Mouse (Mus musculus) stomach, embryonic 16.5 days (tissue): Measurements from ENCODE around the gene Zfp609. TPM values are rescaled to one million over a fixed set of nuclear protein-coding genes. Genes with fewer than 3 reads are reported as not detected.

Experiments used
- ATAC-seq: fragments of 200-750 bp; cut with Nextera tagmentation; 2 replicates; pipeline ENCODE4 v1.8.0; 2017; ENCODE audit warnings: moderate number of reproducible peaks, moderate TSS enrichment; ENCODE audit not compliant: insufficient read depth, low FRiP score
- H3K27ac ChIP-seq: fragments of 300-500 bp; sonication (generic); 2 replicates; pipeline ENCODE4 v1.5.1; 2014; ENCODE audit warnings: low read length
- H3K27me3 ChIP-seq: fragments of 300-500 bp; sonication (generic); 2 replicates; pipeline ENCODE4 v1.6.1; 2014; ENCODE audit warnings: low read length, control low read depth, mixed read lengths; ENCODE audit not compliant: control insufficient read depth, insufficient read depth
- H3K36me3 ChIP-seq: fragments of 300-500 bp; sonication (generic); 2 replicates; pipeline ENCODE4 v1.6.1; 2014; ENCODE audit warnings: low read length; ENCODE audit not compliant: control insufficient read depth, insufficient read depth
- H3K4me1 ChIP-seq: fragments of 300-500 bp; sonication (generic); 2 replicates; pipeline ENCODE4 v1.6.1; 2014; ENCODE audit warnings: low read length, control low read depth, mixed read lengths; ENCODE audit not compliant: control insufficient read depth, insufficient read depth
- H3K4me2 ChIP-seq: fragments of 300-500 bp; sonication (generic); 2 replicates; pipeline ENCODE4 v1.6.1; 2014; ENCODE audit warnings: low read depth, low read length, mixed read lengths
- H3K4me3 ChIP-seq: fragments of 300-500 bp; sonication (generic); replicated peaks from 2 replicates; pipeline ENCODE4 v1.5.1; 2014; ENCODE audit warnings: mild to moderate bottlenecking, low read length
- H3K9ac ChIP-seq: fragments of 300-500 bp; sonication (generic); 2 replicates; pipeline ENCODE4 v1.6.1; 2014; ENCODE audit warnings: low read length
- H3K9me3 ChIP-seq: fragments of 300-500 bp; sonication (generic); replicated peaks from 2 replicates; pipeline ENCODE4 v1.6.1; 2016; ENCODE audit warnings: low read length, control low read depth; ENCODE audit not compliant: control insufficient read depth
- WGBS: fragments of 180-500 bp; shearing (Covaris S2); extraction: QIAGEN DNeasy Blood & Tissue Kit; methylation state at CpG from one replicate; pipeline ENCODE4 v1.1.7; 2014; 5-methylcytosine and 5-hydroxymethylcytosine counted together
- polyA plus RNA-seq: library from polyadenylated mRNA; unstranded; fragments of >200 nt; fragmentation: Nextera tagmentation; extraction: Ambion mirVana; gene quantifications from 2 replicates; pipeline ENCODE4 v1.2.1, GENCODE M21; 2015

Gene Zfp609
- polyA plus RNA-seq, 1 experiment from 2014 or later, result 5.0 TPM

DNA sequence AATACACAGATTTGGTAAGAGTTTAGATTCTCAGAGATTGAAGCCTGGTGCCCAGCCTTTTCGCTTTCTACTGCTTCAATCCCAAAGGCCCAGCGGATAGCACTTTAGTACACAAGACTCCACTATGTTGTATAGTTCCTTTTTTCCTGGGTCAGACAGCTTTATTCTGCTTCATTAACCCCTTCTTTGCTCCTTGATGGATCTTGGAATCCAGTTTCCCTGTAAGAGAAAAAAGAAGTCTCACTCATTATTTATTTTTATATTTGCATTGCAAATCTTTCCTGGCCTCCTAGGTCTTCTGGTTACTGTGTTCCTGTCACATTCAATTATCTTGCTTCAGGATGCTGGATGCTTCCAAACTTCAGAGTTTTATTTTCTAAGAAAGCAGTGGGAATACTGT is 5.9 kb upstream of the Zfp609 start:
- no peaks in the 10 kb centered on the region for H3K9me3 ChIP-seq
- no peaks in the 10 kb centered on the region for H3K36me3 ChIP-seq
- H3K27ac ChIP-seq, result no peak overlapping the region
- no peak overlapping the region for H3K4me2 ChIP-seq
- no peak for ATAC-seq
- peaks cover 21% of the 10 kb centered on the region for H3K4me1 ChIP-seq
- no peaks in the 10 kb centered on the region for H3K27me3 ChIP-seq
- WGBS, result 78% methylated on average over 2 of the region's 2 CpGs
- H3K4me3 ChIP-seq, result no peak overlapping the region
- no peak overlapping the region for H3K9ac ChIP-seq

DNA sequence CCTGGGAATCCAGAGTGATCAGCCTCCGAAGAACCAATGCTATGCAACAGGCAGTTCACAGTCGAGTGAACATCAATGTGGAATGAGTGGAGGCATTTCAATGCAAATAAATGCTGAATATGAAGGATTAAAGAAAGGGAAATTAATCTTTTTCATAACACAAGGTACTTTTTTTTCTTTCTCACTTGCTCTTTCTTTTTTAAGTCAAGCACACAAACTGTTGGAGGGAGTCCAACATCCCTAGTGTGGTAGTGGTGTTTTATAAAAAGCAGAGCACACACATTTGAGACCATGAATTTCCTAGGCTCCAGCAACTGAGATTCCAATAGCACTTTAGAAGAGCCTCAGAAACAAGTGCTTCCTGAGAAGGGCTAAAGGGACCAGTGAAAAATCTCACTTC is 4.7 kb upstream of the Zfp609 start:
- H3K4me2 ChIP-seq, result no peak overlapping the region
- 35% methylated on average over 2 of the region's 2 CpGs for whole genome bisulfite sequencing
- H3K4me1 ChIP-seq, result peaks cover 22% of the 10 kb centered on the region
- H3K27ac ChIP-seq, result peak overlapping the region; percentile 56; the same call in 1 of the 2 replicates
- no peak overlapping the region for H3K4me3 ChIP-seq
- H3K27me3 ChIP-seq, result no peaks in the 10 kb centered on the region
- no peaks in the 10 kb centered on the region for H3K36me3 ChIP-seq
- no peak for ATAC-seq
- H3K9ac ChIP-seq, result no peak overlapping the region
- H3K9me3 ChIP-seq, result no peaks in the 10 kb centered on the region

DNA sequence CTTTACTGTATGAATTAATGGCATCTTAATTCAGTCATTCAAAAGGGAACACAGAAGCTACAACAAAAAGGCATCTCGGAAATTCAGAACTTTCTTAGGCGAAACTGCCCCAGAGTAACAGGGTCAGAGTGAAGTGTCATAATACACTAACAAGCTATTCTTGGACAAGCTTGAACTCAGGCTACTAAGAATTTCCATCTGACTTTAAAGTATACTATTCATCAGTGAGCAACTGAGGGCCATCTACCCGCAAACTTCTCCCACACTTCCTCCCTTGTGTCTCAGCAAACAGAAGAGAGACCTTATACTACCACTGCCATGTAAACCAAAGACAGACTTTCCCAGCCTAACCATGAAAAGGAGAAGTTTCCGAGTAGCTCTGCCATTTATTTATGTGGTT is 3.8 kb upstream of the Zfp609 start:
- H3K36me3 ChIP-seq, result no peaks in the 10 kb centered on the region
- ATAC-seq, result no peak
- no peak overlapping the region for H3K9ac ChIP-seq
- 60% methylated on average over 4 of the region's 4 CpGs for WGBS
- H3K4me3 ChIP-seq, result no peak overlapping the region
- H3K4me2 ChIP-seq, result no peak overlapping the region
- H3K4me1 ChIP-seq, result peaks cover 24% of the 10 kb centered on the region
- H3K9me3 ChIP-seq, result no peaks in the 10 kb centered on the region
- no peak overlapping the region for H3K27ac ChIP-seq
- H3K27me3 ChIP-seq, result no peaks in the 10 kb centered on the region

DNA sequence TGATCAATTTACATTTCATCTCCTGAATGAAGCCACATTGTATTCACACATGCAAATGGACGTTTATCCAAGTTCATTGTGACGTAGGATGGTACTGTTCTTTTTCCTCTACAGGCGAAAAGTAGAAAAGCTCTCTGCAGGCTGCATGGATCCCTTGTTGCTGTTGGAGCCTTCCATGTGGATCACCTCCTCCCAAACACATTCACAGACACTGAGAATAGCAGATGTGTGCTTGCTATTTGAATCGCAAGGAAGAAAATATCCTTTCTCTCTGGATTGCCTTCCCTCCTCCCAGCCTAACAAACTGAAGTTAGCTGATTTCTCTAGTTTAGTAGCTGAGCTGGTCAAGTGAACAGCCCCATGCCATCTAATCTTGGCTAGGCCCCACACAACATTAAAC is 2.9 kb upstream of the Zfp609 start:
- Histone ChIP-seq H3K27me3 (no peaks in the 10 kb centered on the region), H3K27ac (no peak overlapping the region), H3K9ac (no peak overlapping the region), H3K9me3 (no peaks in the 10 kb centered on the region), H3K4me3 (no peak overlapping the region), H3K4me2 (no peak overlapping the region), H3K36me3 (no peaks in the 10 kb centered on the region), H3K4me1 (peaks cover 32% of the 10 kb centered on the region)
- 80% methylated on average over 4 of the region's 4 CpGs for WGBS
- no peak for ATAC-seq

DNA sequence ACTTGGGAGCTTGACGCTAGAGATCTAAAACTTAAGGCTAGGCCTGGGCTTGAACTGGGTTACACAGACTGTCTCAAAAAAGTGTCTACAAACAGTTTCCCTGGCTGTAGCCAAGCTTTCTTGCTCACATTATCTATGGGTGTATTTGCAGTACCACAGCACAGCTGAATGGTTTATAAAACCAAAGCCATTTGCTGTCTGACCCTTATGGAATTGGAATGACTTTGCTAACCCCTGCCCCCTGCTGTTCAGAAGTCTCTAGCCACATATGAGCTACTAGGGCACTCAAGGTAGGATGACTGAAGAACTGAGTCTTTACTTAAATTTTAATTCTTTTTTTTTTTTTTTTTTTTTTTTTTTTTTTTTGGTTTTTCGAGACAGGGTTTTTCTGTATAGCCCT is 2.0 kb upstream of the Zfp609 start:
- peaks cover 39% of the 10 kb centered on the region for H3K4me1 ChIP-seq
- 95% methylated on average over 1 of the region's 2 CpGs for WGBS
- no peak overlapping the region for H3K4me3 ChIP-seq
- H3K27ac ChIP-seq, result no peak overlapping the region
- H3K36me3 ChIP-seq, result no peaks in the 10 kb centered on the region
- H3K4me2 ChIP-seq, result no peak overlapping the region
- ATAC-seq, result no peak
- H3K9me3 ChIP-seq, result no peaks in the 10 kb centered on the region
- no peak overlapping the region for H3K9ac ChIP-seq
- no peaks in the 10 kb centered on the region for H3K27me3 ChIP-seq

DNA sequence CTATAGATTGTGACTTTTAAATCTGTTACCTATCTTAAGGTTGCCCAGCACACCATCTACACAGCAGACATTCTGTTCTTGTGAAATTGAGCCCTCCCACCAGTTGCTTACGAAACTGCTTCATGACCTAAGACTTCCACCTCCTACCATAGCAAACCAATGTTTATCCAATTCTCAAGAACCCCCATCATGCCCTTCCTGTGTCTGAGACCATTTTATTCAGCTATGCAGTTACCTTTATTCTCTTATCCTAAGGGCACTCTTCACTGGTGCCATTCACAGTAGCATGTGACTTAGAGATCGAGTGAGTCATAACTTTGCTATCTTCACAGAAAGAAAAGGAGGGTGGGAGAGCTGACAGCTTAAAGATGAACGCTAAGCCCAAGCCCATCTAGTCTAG is 1.1 kb upstream of the Zfp609 start:
- Histone ChIP-seq H3K9ac (peak overlapping the region; percentile 98; the same call in 1 of the 2 replicates), H3K4me2 (peak overlapping the region; percentile 78), H3K36me3 (no peaks in the 10 kb centered on the region), H3K4me1 (peaks cover 43% of the 10 kb centered on the region), H3K27me3 (no peaks in the 10 kb centered on the region), H3K4me3 (peak overlapping the region; percentile 84), H3K27ac (peak overlapping the region; percentile 98; the same call in 1 of the 2 replicates), H3K9me3 (no peaks in the 10 kb centered on the region)
- no peak for ATAC-seq
- WGBS, result 20% methylated on average over 3 of the region's 3 CpGs

DNA sequence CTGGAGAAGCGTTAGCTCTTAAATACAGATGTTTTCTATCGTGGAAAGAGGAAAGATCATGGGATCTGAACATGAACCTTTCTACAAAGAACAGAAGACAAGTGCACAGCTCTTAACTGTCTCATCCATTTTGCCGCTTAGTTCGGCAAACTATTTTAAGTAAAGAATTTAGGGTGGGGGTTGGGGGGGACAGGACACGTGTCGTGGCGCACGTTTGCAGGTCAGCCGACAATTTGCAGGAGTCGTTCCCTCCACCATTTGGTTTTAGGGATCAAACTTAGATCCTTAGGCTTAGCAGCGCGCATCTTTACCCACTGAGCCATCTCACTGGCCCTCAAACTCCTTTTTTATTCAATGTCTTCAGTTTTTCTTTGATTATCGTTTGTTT is 646 bp upstream of the Zfp609 start:
- Histone ChIP-seq H3K9ac (peak overlapping the region; percentile 98), H3K9me3 (no peaks in the 10 kb centered on the region), H3K4me1 (peaks cover 43% of the 10 kb centered on the region), H3K27me3 (no peaks in the 10 kb centered on the region), H3K36me3 (no peaks in the 10 kb centered on the region), H3K27ac (peak overlapping the region; percentile 98), H3K4me3 (peak overlapping the region; percentile 84), H3K4me2 (peak overlapping the region; percentile 78)
- WGBS, result under 1% methylated on average over 13 of the region's 13 CpGs
- peak; percentile 15; the same call in 1 of the 2 replicates for ATAC-seq

DNA sequence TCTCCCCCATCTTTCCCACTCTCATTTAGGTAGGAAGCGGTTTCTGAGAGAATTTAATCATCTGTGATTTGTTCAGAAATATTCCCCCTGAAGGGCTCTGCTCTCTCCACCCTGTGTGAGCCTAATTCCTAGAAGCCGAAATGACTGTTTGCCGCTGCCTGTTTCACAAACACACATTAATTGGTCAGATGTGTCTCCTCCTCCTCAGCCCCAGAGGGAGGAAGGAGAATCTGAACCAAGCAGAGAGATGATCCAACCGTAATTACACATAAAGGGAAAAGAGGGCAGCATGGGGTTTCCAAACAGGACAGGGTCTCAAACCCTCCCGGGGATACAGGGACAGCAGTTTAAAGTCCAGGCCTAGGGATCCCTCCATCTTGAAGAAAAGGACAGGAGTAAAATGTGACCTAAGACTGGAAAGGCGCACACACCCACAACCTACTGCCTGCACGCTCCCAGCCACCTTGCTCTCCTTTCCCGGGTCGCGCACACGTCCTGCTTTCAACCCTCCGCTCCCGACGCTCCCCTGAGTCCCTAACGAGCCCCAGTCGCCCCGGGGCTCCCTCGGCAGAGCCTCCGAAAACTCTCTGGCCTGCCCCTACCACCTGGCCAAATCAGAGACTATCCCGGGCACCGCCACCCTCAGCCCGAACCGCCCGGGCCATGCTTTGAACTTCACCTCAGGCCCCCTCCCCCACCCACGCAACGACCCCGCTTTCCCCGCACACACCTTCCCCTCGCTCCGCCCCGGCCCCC is 598 bp downstream of the Zfp609 start:
- H3K9me3 ChIP-seq, result no peaks in the 10 kb centered on the region
- ATAC-seq, result peak; percentile 34; the same call in 1 of the 2 replicates

DNA sequence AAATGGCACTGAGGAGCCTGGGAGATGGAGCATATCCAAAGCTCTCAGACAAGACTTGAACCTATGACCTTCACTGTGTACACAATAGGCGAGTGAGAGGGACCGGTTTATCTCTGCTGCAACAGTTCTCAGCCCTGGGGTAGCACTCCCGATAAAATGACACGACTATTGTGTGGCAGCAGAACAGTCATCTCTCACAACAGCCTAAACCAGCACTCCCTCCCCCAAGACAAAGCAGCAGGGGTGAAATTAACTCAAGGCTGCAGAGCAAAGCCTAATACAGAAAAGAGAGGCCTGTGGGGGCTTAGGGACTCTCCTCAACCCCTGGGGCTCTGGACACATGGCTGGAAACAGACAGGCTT is 1.2 kb downstream of the Zfp609 start:
- Histone ChIP-seq H3K9me3 (no peaks in the 10 kb centered on the region), H3K4me3 (peak overlapping the region; percentile 84), H3K27ac (peak overlapping the region; percentile 98), H3K9ac (peak overlapping the region; percentile 98), H3K27me3 (no peaks in the 10 kb centered on the region), H3K4me1 (peaks cover 31% of the 10 kb centered on the region), H3K36me3 (no peaks in the 10 kb centered on the region), H3K4me2 (peak overlapping the region; percentile 73)
- 4% methylated on average over 4 of the region's 4 CpGs for WGBS
- ATAC-seq, result no peak; the same call in 1 of the 2 replicates

More for the DNA sequence above, 598 bp downstream of the Zfp609 start:
- Histone ChIP-seq H3K4me2 (peak overlapping the region; percentile 73), H3K4me1 (peaks cover 35% of the 10 kb centered on the region), H3K27ac (peak overlapping the region; percentile 98), H3K9ac (peak overlapping the region; percentile 98), H3K4me3 (peak overlapping the region; percentile 84), H3K27me3 (no peaks in the 10 kb centered on the region), H3K36me3 (no peaks in the 10 kb centered on the region)
- WGBS, result 1% methylated on average over 25 of the region's 31 CpGs
